Mouse (Mus musculus) myocyte (in vitro differentiated cells): ENCODE data around the gene Adamts18.

Experiments
- POLR2A ChIP-seq: IDR thresholded peaks from one replicate; pipeline ENCODE4 v1.6.1; 2011; ENCODE audit warnings: low read depth, mild to moderate bottlenecking, control low read depth, moderate library complexity; ENCODE audit not compliant: insufficient read length
- REST ChIP-seq: IDR thresholded peaks from one replicate; pipeline ENCODE4 v1.6.1; 2011; ENCODE audit warnings: mild to moderate bottlenecking, control low read depth, moderate library complexity; ENCODE audit not compliant: insufficient read depth, insufficient read length

GRCm38 (mm10) chr8:113847606-113848080 is 895 bp downstream of the Adamts18 start:
- no peak for TF ChIP-seq REST
- no peak for TF ChIP-seq POLR2A
